Mouse (Mus musculus) activated CD4-positive, CD25-positive, alpha-beta regulatory T cell, adult 4 months (primary cell): ENCODE results near the gene Scn1a. TPM values are rescaled to one million over a fixed set of nuclear protein-coding genes. Genes with fewer than 3 reads are reported as not detected.

ENCODE experiments used
- ATAC-seq: one replicate; pipeline ENCODE4 v1.8.0; 2017
- polyA plus RNA-seq, 2 experiments: library from polyadenylated mRNA; unstranded; fragments of 100-300 nt; shearing (Covaris generic); gene quantifications; one replicate each; pipeline ENCODE4 v1.2.1; 2017

Gene Scn1a
- polyA plus RNA-seq = under 1 TPM in 1 of 2 experiments, not detected in 1; 0.29 TPM

DNA sequence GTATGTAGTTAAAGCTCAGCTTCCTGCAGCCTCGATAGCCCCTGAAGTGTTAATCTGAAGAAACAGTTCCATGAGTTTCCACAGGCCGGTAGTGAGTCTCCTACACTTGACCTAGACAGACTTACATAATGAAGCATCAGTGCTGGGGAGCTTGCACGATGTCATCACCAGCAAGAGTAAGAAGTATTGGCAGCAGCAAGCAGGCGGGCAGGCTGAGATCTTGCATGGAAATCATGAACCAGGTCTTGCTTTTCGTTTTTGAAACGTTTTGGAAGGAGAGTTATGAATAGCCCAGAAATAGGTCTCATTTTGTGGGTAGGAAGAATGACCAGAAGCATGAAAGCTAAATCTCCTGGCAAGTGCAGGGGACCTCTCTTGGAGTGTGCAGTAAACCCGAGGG is at the start of gene Scn1a:
Gene Scn1a (minus strand): TSS at position 130 of the 400 bp plus-strand sequence.
- no peak for ATAC-seq

DNA sequence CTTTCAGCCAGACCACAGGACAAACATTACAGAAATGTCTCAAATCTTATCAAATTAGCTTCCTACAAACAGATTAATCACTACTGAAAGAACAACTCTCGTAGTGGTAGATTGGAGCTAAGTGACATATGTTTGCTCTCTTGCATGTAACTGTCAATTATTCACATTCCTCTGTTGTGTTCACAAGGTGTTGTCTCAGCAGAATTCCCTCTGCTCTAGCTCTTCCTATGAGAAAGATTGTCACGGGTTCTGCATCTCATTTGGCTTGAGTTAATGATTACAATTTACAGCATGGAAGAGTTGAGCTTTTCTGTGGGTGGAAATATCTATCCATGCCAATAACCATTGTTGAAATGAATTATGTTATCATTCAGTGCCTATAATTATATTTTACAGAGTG is 37.8 kb upstream of the Scn1a start:
- ATAC-seq = no peak

DNA sequence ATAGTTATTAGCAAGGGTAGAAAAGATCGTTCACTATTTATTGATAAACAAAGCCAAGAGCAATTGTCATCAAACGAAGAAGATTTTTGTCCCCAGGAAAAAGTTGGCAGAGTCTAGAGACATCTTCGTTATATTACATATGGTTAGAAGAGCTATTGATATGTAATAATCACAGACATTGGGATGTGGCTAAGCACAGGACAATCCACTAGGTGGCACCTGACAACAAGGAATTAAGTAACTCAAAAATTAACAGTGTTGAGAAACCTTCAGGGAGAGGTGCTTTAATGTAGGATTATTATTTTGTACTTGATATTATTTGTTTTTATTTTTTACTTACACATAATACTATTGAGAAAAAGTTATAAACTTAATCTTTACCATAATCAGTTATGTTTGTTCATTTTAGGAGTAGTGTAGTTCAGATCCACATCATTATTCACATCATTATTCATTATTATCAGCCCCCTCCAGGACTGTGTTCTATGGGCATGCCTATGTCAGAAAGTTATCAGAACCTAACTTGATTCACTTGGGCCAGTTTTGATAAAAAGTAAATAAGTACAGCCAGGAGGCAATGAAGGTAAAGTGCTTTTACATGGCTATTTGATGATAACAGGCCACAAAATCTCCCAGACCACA is 32.7 kb upstream of the Scn1a start:
- no peak for ATAC-seq

DNA sequence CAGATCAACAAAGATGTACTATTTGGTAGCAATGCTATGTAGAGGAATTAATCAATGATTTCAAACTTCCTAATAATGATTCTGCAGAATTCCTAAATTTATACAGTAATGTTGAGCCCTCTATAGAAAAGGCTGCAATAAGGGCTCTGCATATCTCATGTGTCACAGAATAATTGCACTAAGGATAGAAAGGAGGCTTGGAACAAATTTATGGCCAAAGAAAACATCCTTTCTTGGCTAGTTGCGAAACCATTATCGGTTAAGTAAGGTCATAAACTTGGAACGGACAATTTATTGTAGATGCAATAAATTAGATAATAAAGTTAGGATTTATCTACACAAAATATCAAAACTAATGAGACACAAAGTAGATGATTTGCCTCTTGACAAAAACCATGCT is 24.8 kb upstream of the Scn1a start:
- ATAC-seq = no peak

DNA sequence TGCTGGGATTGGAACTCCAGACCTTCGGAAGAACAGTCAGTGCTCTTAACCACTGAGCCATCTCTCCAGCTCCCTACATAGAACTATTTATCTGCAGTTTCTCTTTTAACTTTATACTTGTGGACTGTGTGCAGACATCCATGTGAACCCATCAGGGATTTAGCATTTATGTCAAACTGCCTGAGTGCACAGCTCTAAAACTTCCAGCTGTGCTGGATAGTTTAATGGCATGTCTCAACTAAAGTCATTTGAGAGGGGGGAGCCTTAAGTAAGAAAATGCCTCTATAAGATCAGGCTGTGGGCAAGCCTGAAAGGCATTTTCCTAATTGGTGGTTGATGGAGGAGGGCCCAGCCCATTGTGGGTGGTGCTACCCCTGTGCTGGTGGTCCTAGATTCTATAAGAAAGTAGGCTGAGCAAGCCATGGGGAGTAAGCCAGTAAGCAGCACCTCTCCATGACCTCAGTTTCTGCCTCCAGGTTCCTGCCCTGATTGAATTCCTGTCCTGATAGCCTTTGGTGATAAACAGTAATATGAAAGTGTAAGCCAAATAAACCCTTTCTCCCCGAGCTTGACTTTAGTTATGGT is 24.3 kb upstream of the Scn1a start:
- no peak for ATAC-seq

DNA sequence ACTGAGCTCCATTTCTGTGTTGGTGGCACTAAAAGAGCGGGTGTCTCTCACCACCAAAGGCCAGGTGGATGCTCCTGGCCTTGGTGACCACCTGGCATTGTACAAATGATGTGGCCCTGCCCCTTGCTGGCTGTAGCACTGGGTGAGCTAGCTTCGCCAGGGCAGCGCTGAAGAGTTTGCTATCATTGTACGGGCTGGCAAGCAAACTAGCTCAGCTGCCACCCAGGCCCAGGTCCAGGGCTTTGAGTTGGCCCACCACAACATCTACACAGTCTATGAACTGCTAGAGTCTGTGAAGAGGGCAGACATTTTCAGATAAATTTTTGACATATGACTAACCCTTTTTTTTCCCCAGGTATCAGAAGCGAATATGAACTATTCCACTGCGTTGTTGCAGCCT is 23.3 kb upstream of the Scn1a start:
- ATAC-seq = no peak

DNA sequence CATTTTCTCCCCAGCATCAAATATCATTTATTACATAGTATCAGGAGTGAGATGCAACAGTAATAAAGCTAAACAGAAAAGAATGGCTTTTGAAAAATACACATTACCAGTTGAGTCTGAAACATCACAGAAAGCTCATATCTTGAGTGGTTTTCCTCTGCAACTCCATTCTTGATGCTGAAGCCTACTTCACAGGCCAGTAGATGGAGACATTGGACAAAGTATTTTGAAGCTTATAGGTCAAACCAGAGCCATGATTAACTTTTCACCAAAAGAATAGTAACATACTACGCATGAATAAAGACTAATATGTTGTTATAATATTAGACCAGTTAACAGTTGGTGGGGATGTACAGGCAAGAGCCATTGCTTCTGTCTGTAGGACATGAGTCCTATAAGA is 21.8 kb upstream of the Scn1a start:
- ATAC-seq = no peak

DNA sequence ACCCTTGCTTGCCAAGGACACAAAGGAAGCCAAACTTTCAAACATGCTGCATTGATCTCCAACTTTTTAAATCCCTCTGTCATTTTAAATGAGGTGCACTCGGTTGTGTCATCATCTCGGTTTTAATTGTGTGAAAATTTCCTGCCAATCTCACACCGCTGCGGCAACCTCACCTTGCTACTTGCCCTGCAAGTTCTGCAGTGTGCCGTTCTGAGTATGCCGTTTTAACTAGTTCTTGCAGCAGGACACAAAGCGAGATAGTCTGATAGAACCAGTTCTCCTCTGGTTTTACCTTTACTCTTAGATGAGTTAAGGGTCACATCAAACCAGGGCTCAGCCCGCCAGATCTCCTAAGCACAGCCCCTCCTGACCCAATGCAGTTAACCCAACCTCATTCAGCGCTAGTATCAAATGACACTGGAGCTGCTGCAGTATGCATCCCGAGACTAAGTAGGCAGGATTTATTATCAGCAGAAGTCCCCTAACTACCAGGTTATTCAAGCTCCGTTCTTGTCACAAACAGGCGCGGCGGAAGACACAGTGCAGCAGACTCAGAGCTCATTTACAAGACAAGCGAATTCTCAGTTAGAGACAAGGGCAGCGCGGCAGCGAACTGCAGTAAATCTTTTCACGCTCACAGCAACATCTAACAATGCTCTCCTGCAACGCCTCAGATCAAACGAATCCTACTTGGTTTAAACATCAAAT is 722 bp downstream of the Scn1a start:
- ATAC-seq = no peak

DNA sequence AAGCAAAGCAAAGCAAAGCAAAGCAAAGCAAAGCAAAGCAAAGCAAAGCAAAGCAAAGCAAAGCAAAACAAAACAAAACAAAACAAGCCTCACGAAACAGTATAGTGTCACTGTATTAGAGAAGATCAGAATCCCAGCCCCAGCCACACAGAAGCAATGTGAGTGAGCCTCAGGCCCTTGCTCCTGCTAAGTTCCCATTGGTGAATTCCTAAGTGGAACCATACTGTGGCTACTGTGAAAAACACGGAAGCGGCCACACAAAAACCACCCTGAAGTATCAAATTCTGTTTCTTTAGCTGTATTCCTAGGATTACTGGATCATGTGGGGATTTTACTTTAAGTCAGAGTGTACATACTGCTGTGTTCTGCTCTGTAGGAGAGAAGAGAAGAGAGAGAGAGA is 4.4 kb downstream of the Scn1a start:
- no peak for ATAC-seq

DNA sequence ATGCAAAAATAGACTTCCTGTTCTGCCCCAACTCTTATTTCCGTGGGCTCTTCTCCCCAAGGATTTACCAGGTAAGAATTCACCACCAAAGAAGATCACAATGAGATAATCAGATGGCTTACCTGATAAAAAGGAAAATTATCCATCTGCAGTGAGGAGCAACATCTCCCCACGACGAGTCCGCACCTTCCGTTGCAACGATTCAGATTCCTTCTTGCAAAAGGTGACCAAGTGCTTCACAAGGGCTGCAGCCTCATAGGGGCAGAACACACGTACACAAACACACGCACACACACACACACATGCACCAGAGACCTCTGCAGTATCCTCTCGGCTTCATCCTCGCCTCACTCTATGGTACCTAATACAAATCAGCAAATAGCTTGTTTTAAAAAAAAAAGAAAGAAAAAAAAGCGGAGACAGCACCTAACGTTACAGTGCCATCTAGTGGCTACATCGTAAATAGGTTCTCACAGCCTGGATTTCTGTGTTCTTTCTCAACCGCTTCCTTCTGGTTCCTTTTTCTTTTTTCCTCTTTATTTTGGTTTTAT is 30.8 kb downstream of the Scn1a start:
- peak; percentile 67 for ATAC-seq

DNA sequence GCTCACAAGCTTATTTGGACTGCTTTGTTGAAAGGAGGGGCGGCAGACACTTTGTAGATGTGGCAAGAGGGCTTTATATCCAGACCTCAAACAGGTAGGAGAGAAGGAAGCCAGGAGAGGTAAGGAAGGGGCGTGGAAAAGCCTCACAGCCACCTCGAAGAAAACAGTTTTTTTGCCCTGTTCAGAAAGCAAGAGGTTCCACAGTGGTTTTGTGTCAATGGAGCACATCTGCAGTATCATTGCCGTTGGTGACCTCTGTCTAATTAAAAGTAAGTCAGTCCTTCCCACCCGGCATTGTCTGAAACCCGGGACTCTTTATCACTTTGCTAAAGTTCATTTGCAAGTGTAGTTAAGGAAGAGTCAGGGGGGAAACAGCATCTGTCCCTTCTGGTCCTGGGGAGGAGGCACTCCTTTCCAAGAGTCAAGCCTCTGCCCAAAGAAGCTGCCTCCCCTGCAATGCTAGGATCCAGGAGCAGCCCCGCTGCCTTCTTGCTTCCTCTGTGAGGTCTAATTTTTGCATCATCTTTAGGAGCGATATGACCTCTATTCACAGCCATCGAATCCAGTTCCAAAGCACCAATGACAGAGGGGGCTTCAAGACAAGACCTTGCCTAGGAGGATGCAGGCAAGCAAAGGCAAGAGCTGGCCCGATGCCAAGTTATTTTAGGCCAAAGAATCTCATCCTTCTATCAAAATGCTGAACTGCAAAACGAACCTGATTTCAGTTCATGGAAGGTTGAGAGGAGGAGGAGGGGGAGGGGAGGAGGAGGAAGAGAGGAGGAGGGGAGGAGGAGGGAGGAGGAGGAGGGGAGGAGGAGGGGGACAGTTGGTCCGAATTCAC is 31.5 kb downstream of the Scn1a start:
- ATAC-seq = peak; percentile 22

DNA sequence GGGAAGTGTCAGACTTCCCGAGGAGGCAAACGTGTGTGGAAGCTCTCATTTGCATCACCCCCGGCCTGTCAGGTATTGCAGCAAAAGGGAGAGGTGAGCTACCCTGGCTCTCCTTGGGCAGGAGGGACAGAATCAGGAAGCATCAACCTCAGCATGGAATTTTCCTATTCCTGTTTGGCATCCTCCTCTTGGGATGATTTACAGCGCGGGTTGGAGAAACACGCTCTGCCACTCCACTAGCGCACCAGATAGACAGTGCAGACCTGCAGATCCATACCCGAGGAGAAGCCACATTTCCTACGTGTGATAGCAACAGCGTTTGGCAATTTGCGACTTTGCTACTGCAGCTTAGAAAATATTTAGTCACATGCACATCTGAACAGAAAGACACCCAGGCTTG is 32.2 kb downstream of the Scn1a start:
- no peak for ATAC-seq

DNA sequence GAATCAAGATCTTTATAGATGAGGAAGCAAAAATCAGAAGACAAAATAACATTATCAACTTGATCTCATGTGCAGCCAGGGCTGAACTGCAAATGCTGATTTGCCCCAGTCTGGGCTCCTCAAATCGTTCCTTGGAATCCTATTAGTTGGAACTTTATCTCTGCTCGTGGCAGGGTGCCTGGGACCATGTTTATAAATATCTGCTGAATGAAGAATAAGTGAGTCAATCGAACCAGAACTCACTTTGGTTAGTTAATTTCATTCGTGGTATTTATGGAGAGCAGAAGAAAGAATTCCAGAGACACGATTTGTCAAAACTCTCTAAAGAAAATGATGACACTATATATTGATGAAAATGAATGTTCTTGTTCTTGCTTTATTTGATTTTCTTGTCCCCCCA is 48.1 kb downstream of the Scn1a start:
- no peak for ATAC-seq

DNA sequence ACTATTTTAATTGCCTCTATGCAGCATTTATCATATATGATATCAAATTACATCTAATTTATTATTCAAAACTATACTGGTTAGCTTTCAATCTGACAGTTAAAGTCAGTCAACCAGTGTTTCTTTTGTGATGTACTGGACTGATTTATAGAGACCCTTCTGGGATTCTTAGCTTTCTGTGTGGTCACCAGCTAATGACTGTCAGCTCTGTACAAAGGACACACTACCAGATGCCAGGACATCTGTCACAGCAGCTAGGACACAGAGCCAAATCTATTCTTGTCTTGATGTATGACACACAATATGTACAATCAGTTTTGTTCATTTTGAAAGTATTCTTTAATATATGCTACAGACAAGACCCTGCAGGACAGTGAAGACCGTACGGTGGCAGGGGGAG is 72.7 kb downstream of the Scn1a start:
- no peak for ATAC-seq

DNA sequence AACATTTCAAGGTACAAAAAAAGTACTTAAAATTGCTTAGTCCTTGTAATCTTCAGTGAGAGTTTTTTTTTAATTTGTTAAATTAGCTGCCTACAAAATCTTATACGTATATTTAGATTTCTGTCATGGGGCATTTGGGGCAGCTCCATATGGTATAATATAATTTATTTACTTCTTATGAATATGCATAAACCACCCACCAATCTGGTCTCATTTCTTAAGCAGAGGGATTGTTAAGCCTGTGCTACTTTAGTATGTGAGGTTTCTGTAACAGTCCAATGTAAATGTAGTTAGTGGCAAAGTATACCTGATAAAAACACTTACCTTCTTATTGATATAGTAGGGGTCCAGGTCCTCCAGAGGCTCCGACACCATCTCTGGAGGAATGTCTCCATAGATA is 90.0 kb downstream of the Scn1a start:
- no peak for ATAC-seq

DNA sequence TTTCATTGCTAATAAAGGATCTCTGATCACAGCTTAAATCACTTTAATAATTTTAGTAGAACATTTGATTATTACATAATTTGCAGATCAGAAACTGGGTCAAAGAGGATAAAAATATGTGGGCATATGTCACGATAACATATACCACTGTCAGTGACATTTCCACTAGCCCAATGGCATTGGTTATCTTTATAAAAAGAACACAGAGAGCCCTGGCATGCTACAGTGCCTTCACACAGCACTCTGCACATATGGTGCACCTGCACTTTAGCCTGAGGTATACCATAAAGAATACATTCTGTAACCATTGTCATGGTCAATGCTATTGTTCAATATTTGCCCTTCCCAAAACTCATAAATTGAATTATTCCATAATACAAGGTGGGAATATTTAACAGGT is 94.0 kb downstream of the Scn1a start:
- ATAC-seq = no peak

DNA sequence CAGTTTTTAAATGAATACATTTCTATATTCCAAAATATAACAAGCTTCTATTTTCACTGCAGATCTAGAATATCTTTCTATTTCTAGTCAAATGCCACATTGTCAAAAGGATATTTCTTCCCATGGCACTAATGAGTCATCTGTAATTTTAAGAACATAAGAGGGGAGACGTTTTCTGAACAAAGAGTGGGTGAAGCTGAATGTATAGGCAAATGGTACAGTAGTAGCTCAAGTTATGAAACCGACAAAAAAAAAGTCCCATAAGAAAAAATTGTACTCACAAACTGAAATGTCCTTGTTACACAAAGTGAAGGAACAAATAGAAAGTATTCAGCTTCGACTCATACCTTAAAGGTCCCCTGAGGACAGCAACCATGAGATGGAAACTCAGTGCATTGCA is 94.5 kb downstream of the Scn1a start:
- no peak for ATAC-seq

DNA sequence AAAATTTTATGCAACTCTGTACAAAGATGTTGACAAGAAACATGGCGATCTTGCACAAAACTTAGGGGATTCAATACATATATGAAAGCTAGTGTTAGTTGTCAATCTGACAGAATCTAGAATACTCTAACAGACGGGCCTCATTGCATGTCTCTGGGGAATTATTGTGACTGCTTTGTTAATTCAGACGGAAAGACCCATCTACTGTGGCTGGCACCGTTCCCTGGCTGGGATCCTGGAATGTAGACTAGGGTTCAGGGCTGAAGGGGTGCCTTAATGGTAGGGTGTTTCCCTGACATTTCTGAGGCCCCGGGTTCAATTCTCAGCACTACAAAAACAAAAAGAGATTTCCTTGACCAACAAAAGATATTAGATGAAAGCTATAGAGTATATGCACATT is 103.2 kb downstream of the Scn1a start:
- ATAC-seq = no peak

DNA sequence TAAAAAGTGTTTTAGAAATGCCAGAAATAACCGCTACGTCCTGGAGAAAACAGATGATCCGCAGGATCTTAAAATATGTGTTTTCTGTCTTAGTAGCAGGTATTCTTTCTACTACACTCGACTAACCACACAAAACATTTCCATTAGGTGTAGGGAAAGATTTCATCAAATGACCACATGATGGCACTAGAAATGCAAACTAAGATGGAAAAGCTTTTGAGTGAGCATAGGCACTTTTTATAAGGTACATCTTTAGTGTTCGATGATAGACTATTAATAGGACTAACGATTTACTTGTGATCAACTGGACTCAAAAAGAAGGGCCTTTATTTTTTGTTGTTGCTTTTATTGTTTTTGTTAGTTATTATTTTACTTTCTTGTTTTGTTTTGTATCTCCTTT is 104.2 kb downstream of the Scn1a start:
- ATAC-seq = no peak

DNA sequence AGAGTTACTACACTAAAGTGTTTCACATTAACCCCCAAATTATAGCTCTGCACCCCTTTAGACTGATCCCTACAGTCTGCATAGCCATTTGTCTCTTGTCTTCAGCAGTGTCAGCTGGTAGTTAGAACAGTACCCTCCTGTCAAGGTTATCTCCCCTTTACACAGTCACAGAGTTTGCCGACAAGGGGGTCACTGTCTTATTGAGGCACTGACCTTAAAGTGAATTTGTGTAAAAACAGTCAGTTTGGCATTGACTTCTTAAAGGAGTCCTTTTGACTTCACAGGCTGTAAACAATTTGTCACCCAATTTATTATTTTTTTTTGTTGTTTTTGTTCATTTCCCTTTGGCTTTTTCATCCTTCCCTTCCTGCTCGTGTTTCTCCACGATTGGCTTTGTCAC is 168.1 kb downstream of the Scn1a start:
- ATAC-seq = no peak

DNA sequence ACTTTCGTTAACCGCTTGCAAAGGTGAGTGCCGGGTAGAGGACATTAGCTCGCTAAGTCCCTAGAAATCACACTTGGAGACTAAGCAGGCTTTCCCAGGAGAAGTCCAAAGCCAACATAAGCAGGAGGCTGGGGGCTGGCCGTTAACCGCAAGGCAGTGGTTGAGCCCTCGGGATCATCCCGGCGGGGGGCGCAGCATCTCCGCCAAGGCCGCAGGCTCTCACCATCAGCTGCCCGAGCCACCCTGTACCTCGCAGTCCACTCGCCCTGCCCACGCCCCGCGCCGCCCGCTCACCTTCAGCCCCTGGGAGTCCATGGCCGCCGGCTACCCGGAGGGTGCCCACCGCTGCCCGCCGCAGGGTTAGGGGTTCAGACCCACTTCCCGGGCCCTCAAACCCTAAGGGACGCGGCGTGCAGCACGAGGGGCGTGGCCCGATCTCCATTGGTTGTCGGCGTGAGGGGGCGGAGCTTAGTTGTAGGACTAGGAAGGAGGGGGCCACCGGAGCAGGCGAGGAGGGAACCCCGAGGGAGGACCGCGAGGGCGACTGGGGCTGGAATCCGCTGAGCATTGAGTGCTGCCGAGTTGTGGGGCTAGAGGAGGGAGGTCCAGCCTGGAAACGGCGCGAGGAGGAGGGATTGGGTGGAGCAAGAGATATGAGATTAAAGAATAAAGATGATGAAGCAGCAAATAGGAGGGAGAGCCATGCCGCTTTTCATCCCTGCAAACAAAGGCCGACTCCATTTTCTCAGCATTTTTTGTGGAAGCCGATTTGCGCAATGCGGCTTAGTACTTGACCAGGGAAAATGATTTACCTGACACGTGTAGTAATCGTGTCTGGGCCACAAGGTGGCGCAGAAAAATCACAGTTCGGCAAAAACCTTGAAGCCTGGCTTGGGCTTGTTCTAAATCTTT is 184.2 kb downstream of the Scn1a start, which contains the start of gene Ttc21b:
Gene Ttc21b (minus strand): TSS at position 398 of the 912 bp plus-strand sequence.
- peak; percentile 98 for ATAC-seq

DNA sequence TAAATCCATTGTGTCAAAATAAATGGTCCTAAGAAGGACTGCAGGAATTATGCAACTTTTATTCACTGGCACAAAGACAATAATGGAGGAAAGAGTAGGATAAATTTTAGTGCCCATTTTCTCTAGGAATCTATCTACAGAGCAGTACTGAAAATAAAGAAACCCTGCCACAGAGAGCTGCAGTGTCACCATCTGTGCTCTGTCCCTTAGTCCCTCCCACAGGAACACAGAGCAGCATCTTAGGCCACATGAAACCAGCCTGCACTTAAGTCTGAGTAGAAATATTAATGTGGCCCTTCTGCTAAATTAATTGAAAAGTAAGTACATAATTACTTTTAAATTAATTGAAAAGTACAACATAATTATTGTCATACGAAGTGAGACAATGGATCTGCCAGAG is 196.6 kb downstream of the Scn1a start:
- ATAC-seq = no peak
